Mouse (Mus musculus) neural tube, embryonic 14.5 days (tissue): ENCODE data around the gene Ovol3. TPM values are rescaled to one million over a fixed set of nuclear protein-coding genes. Genes with fewer than 3 reads are reported as not detected.

Experiments used
- ATAC-seq: fragments of 200-750 bp; cut with Nextera tagmentation; 2 replicates; pipeline ENCODE4 v1.8.0; 2017; ENCODE audit warnings: low read depth, mild to moderate bottlenecking, moderate TSS enrichment, moderate library complexity
- H3K27ac ChIP-seq: fragments of 300-500 bp; sonication (generic); 2 replicates; pipeline ENCODE4 v1.5.1; 2014; ENCODE audit warnings: low read depth, mild to moderate bottlenecking, control low read depth, low read length, moderate library complexity, mixed read lengths
- H3K27me3 ChIP-seq: fragments of 300-500 bp; sonication (generic); 2 replicates; pipeline ENCODE4 v1.6.1; 2014; ENCODE audit warnings: low read length; ENCODE audit not compliant: control insufficient read depth, insufficient read depth
- H3K36me3 ChIP-seq: fragments of 300-500 bp; sonication (generic); 2 replicates; pipeline ENCODE4 v1.6.1; 2014; ENCODE audit warnings: low read length, mixed read lengths; ENCODE audit not compliant: control insufficient read depth, insufficient read depth
- H3K4me1 ChIP-seq: fragments of 300-500 bp; sonication (generic); 2 replicates; pipeline ENCODE4 v1.6.1; 2014; ENCODE audit warnings: low read length; ENCODE audit not compliant: control insufficient read depth, insufficient read depth
- H3K4me2 ChIP-seq: fragments of 300-500 bp; sonication (generic); 2 replicates; pipeline ENCODE4 v1.6.1; 2014; ENCODE audit warnings: mild to moderate bottlenecking, low read depth, low read length, control low read depth
- H3K4me3 ChIP-seq: fragments of 300-500 bp; sonication (generic); 2 replicates; pipeline ENCODE4 v1.5.1; 2014; ENCODE audit warnings: low read depth, low read length, control low read depth, mixed read lengths
- H3K9ac ChIP-seq: fragments of 300-500 bp; sonication (generic); replicated peaks from 2 replicates; pipeline ENCODE4 v1.6.1; 2014; ENCODE audit warnings: low read depth, mild to moderate bottlenecking, control low read depth, low read length, mixed read lengths
- H3K9me3 ChIP-seq: fragments of 300-500 bp; sonication (generic); 2 replicates; pipeline ENCODE4 v1.6.1; 2016; ENCODE audit warnings: low read length; ENCODE audit not compliant: control insufficient read depth
- WGBS: fragments of 180-500 bp; shearing (Covaris S2); extraction: QIAGEN DNeasy Blood & Tissue Kit; methylation state at CpG from one replicate; pipeline ENCODE4 v1.1.7; 2014; 5-methylcytosine and 5-hydroxymethylcytosine counted together
- polyA plus RNA-seq: library from polyadenylated mRNA; unstranded; fragments of >200 nt; fragmentation: Nextera tagmentation; extraction: Ambion mirVana; gene quantifications from 2 replicates; pipeline ENCODE4 v1.2.1, GENCODE M21; 2014

Ovol3 gene
- not detected in 2 replicates for polyA plus RNA-seq

DNA sequence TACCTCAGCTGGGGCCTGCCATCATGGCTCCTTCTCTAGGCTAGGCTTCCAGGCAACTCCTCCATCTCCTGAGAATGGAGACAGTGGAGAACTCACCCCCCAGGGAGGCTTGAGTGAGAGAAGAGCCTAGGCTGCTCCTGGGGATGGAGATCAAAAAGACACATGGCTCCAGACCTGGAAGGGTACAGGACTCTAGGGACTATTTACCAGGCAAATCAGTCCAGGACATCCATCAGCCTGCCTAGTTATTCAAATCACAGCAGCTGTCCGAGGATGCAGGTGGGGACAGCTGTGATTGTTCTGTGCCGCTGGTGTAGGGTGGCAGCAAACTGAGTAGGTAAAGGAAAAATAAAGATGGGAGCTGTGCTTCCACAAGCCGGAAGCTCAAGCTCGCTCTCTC lies at the start of gene Ovol3:
Gene Ovol3, minus strand, starts transcription at position 101 of the 400 bp plus-strand sequence.
- no peak within 1 kb of the TSS for H3K27ac ChIP-seq
- ATAC-seq: no peak
- H3K4me1 ChIP-seq: peaks cover 14% of the 10 kb centered on the region
- H3K4me2 ChIP-seq: no peak within 1 kb of the TSS
- H3K9me3 ChIP-seq: no peaks in the 10 kb centered on the region
- H3K36me3 ChIP-seq: no peaks in the 10 kb centered on the region
- 82% methylated on average over 4 of the region's 4 CpGs for WGBS
- no peaks in the 10 kb centered on the region for H3K27me3 ChIP-seq
- H3K4me3 ChIP-seq: no peak within 1 kb of the TSS
- H3K9ac ChIP-seq: no peak within 1 kb of the TSS

DNA sequence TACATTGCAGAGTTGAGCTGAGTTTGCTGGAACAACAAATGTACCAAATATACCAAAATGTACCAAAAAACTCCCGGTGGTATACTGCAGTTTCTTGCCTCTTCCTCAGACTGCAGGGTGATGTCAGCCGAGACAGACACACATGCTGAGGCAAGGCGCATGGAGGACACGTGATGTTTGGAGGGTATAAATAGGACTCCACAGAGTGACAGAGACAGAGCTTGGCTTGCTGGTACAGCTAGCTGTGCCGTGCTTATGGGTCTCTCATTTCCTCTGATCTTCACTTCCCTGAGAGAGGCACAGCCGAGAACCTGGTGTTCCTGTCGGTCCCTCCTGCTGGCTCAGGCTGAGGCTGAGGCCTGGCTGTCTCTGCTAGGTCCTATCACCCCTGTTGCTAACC lies 47.2 kb upstream of the Ovol3 start:
- Histone ChIP-seq H3K36me3 (no peaks in the 10 kb centered on the region), H3K27me3 (no peaks in the 10 kb centered on the region), H3K4me2 (no peak overlapping the region), H3K4me1 (0 out of 2 replicates have a peak, but pooled peaks cover 3% of the 10 kb centered on the region), H3K27ac (no peak overlapping the region), H3K9ac (no peak overlapping the region), H3K9me3 (no peaks in the 10 kb centered on the region), H3K4me3 (no peak overlapping the region)
- 80% methylated on average over 7 of the region's 7 CpGs for WGBS
- no peak for ATAC-seq

DNA sequence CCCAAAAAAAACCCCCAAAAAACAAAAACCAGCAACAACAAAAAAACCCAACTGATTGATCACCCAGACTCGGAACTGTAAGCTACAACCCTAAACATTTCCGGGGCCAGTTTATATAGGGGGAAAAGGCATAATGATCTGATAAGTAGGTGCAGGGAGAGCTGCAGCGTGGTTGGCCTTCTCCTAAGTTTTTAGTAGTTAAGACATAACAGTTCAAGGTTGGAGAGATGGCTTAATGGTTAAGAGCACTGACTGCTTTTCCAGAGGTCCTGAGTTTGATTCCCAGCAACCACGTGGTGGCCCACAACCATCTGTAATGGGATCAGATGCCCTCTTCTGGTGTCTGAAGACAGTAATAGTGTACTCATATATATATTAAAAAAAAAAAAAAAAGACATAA lies 46.0 kb upstream of the Ovol3 start:
- Histone ChIP-seq H3K9me3 (no peaks in the 10 kb centered on the region), H3K4me1 (0 out of 2 replicates have a peak, but pooled peaks cover 3% of the 10 kb centered on the region), H3K9ac (no peak overlapping the region), H3K4me3 (no peak overlapping the region), H3K27me3 (no peaks in the 10 kb centered on the region), H3K36me3 (no peaks in the 10 kb centered on the region), H3K4me2 (no peak overlapping the region), H3K27ac (no peak overlapping the region; the same call in 1 of the 2 replicates)
- ATAC-seq: no peak
- 87% methylated on average over 4 of the region's 4 CpGs for WGBS

DNA sequence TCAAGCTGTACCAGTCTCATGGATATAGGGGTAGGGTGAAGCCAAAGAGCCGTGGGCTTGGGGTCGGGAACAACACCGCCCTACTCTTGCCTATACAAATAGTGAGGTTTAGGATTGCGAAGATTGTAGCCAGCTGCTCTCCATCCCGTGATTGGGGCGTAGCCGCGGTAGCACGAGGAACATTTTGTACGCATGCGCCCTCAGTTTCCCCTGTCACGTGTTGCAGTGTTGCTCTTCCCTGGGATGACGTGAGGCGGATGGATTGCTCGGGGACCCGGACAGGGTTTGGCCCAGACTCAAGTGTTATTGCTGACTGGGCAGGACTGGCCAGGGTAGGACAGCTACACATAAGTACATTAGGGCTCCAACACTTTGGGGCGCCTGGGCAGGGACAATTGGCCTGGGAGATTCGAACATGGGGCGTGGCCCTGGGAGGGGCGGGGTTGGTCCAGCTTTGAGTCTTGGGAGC lies 45.2 kb upstream of the Ovol3 start:
- peak overlapping the region; percentile 88 for H3K27ac ChIP-seq
- 0 out of 2 replicates have a peak, but pooled peaks cover 3% of the 10 kb centered on the region for H3K4me1 ChIP-seq
- ATAC-seq: peak; percentile 91
- no peaks in the 10 kb centered on the region for H3K27me3 ChIP-seq
- under 1% methylated on average over 20 of the region's 20 CpGs for WGBS
- peak overlapping the region; percentile 17 for H3K9ac ChIP-seq
- no peaks in the 10 kb centered on the region for H3K9me3 ChIP-seq
- peak overlapping the region; percentile 64 for H3K4me3 ChIP-seq
- H3K4me2 ChIP-seq: peak overlapping the region; percentile 72
- H3K36me3 ChIP-seq: no peaks in the 10 kb centered on the region

DNA sequence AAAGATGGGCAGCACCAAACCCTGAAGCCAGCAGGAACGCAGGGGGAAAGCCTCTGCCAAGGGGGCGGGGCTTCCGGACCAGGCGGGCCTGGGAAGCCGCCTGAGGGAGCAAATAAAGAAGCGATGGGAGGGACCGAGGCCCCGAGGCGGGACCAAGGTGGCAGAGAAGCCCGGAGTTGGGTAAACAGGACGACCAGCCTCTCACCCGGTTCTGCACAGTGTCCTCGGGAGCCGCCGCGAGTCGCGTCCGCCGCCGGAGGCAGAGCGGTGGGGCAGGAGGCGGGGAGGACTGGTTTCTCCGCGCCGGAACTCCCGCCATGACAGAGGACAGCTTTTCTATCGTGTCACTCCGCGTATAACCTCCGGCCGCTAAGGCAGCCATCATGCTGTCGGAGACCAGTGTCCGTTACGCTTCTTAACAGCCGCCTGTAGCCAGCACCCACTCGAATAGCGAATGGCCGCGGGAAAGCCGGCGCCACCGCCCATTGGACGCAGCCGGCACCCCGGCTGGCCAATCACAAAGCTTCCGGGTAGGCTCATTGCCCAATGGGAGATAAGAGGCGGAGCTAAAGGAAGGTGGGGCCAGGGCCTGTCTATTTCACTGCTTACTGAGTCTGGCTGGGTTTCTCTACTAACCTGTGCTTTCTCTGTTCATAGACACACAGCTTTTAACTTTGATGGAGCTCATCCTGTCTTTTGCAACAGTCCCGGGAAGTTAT lies 44.6 kb upstream of the Ovol3 start, which contains the start of the genes Thap8 and Wdr62:
Gene Thap8, plus strand, starts transcription at position 144 of the 719 bp plus-strand sequence.
Gene Wdr62, minus strand, starts transcription at position 469 of the 719 bp plus-strand sequence.
- 0% methylated on average over 47 of the region's 49 CpGs for WGBS

DNA sequence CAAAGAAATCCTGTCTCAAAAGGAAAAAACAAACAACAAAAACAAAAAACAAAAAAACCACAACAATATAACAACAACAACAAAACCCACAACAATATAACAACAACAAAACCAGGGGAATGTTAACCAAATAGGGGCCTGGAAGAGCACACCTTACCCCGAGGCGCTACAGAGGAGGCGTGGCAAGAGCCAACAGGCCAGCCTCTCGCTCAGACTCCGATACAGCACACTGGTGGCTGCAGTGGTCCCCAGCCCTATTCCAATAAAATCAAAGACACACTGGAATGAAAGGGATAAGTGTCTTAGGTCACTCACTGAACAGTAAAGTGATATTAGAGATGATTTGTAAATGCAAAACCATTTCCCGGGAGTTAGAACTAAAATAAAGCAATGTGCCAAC lies 44.0 kb upstream of the Ovol3 start:
- 0 out of 2 replicates have a peak overlapping the region, but pooled peaks have one; percentile 37 for H3K9ac ChIP-seq
- no peaks in the 10 kb centered on the region for H3K27me3 ChIP-seq
- no peaks in the 10 kb centered on the region for H3K36me3 ChIP-seq
- H3K27ac ChIP-seq: no peak overlapping the region
- 0% methylated on average over 6 of the region's 6 CpGs for WGBS
- H3K4me2 ChIP-seq: peak overlapping the region; percentile 72
- 0 out of 2 replicates have a peak, but pooled peaks cover 3% of the 10 kb centered on the region for H3K4me1 ChIP-seq
- peak overlapping the region; percentile 64 for H3K4me3 ChIP-seq
- ATAC-seq: no peak
- no peaks in the 10 kb centered on the region for H3K9me3 ChIP-seq

More for the DNA sequence above, 44.6 kb upstream of the Ovol3 start, which contains the start of the genes Thap8 and Wdr62:
- Histone ChIP-seq H3K27me3 (no peaks in the 10 kb centered on the region), H3K9me3 (no peaks in the 10 kb centered on the region), H3K27ac (peak within 1 kb of the TSS; percentile 88), H3K36me3 (no peaks in the 10 kb centered on the region), H3K4me2 (peak within 1 kb of the TSS; percentile 72), H3K9ac (peak within 1 kb of the TSS; percentile 37), H3K4me3 (peak within 1 kb of the TSS; percentile 64), H3K4me1 (0 out of 2 replicates have a peak, but pooled peaks cover 3% of the 10 kb centered on the region)
- ATAC-seq: peak; percentile 96

DNA sequence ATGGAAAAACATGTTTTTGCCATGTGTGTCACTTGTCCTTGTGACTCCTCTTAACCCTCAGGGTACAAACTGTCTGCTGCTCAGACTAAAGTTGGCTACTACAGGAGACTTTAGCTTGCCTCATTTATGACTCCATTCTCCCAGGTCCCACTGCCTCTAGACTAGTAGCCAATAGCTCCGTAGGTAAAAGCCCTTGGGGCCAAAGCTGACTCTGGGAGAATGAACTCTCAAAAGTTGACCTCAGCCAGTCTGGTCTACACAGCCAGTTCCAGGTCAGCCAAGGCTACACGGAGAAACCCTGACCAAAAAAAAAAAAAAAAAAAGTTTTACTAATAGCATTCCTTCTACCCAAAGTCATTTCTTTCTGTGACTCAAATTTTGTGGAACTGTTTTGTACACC lies 43.4 kb upstream of the Ovol3 start:
- 0 out of 2 replicates have a peak, but pooled peaks cover 3% of the 10 kb centered on the region for H3K4me1 ChIP-seq
- 65% methylated on average over 2 of the region's 2 CpGs for WGBS
- H3K9ac ChIP-seq: no peak overlapping the region
- H3K27me3 ChIP-seq: no peaks in the 10 kb centered on the region
- no peak overlapping the region for H3K27ac ChIP-seq
- no peak for ATAC-seq
- no peak overlapping the region for H3K4me3 ChIP-seq
- H3K4me2 ChIP-seq: no peak overlapping the region
- H3K36me3 ChIP-seq: no peaks in the 10 kb centered on the region
- H3K9me3 ChIP-seq: no peaks in the 10 kb centered on the region

DNA sequence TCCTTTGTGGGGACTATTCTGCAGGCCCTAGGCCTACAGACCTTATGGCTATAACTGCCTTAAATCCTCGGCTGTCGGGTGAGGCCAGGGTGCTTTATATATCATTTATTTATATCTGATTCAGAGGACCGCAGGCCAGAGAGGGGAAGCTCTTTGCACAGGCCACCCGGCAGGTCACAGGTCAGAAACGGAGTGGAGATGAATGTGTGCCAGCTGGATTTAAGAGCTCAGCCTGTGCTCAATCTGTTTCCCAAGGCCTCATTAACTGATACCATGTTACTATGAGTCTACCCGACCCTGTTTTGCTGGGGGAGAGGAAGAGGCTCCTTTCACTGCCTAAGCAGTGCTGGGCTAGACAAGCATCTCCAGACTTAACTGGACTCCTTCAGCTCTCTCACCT lies 38.9 kb upstream of the Ovol3 start:
- Histone ChIP-seq H3K4me1 (no peaks in the 10 kb centered on the region), H3K36me3 (no peaks in the 10 kb centered on the region), H3K9ac (no peak overlapping the region), H3K9me3 (no peaks in the 10 kb centered on the region), H3K4me2 (no peak overlapping the region), H3K27ac (no peak overlapping the region), H3K4me3 (no peak overlapping the region), H3K27me3 (no peaks in the 10 kb centered on the region)
- 78% methylated on average over 6 of the region's 6 CpGs for WGBS
- ATAC-seq: no peak

DNA sequence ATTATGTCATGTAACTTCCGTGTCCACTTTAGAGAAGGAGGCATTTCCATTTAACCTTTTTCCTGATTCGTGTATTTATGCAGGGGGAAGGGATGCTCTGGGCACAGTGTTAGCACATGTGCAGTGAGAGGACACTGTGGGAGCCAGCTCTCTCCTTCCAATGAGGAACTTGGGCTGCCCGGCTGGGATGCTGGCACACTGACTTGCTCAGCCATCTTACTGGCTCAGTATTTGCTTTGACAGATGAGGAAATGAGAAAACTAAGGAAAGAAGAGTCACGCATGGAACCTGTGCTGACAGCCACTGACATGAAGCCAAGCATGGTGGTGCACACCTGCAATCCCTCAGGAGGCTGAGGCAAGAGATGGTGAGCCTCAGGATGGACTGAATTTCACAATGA lies 34.1 kb upstream of the Ovol3 start:
- H3K9me3 ChIP-seq: no peaks in the 10 kb centered on the region
- no peaks in the 10 kb centered on the region for H3K4me1 ChIP-seq
- 92% methylated on average over 4 of the region's 4 CpGs for WGBS
- no peaks in the 10 kb centered on the region for H3K36me3 ChIP-seq
- H3K4me2 ChIP-seq: no peak overlapping the region
- ATAC-seq: no peak
- no peak overlapping the region for H3K9ac ChIP-seq
- no peak overlapping the region for H3K4me3 ChIP-seq
- H3K27ac ChIP-seq: no peak overlapping the region
- no peaks in the 10 kb centered on the region for H3K27me3 ChIP-seq
